Mouse (Mus musculus) neutrophil, adult 59 days (primary cell): ENCODE data around the gene Krtdap. TPM values are rescaled to one million over a fixed set of nuclear protein-coding genes. Genes with fewer than 3 reads are reported as not detected.

Experiments used
- total RNA-seq, 2 experiments: library from RNA; stranded (reverse); gene quantifications; 1 replicate in 1 of 2; 2 replicates in 1 of 2; pipeline ENCODE4 v1.2.4; 2023

The Krtdap gene
- not detected for total RNA-seq

GRCm38 (mm10) chr7:30787377-30788022, at the start of gene Krtdap:
TSS of gene Krtdap (plus strand) at chr7:30787896.

GRCm38 (mm10) chr7:30743617-30744016, 44.1 kb upstream of the Krtdap start, which contains the start of gene Gapdhs:
TSS of gene Gapdhs (minus strand) at chr7:30743681.

GRCm38 (mm10) chr7:30751086-30751669, 36.5 kb upstream of the Krtdap start, which contains the start of gene Sbsn:
TSS of gene Sbsn (plus strand) at chr7:30751471.

GRCm38 (mm10) chr7:30763456-30763855, 24.2 kb upstream of the Krtdap start, which contains the start of gene Dmkn:
TSS of gene Dmkn (plus strand) at chr7:30763756.

GRCm38 (mm10) chr7:30823675-30824074, 36.0 kb downstream of the Krtdap start, which contains the start of gene Ffar2:
TSS of gene Ffar2 (minus strand) at chr7:30823775.

Other genes with a start within 250 kb of the Krtdap start
- gene Hspb6, start 235.7 kb upstream of the Krtdap start, total RNA-seq = 1 to 10 TPM; 5.1 to 7.4 TPM
- 1 to 10 TPM; 6.0 to 6.3 TPM for gene Proser3, start 235.6 kb upstream of the Krtdap start, total RNA-seq
- gene Lin37, start 228.1 kb upstream of the Krtdap start, total RNA-seq = 10 to 100 TPM; 30.4 to 32.0 TPM
- 10 to 100 TPM; 40.8 to 45.4 TPM for gene U2af1l4, start 224.6 kb upstream of the Krtdap start, total RNA-seq
- 1 to 10 TPM; 3.2 to 6.2 TPM for gene Gm49396, start 224.6 kb upstream of the Krtdap start, total RNA-seq
- gene Psenen, start 224.3 kb upstream of the Krtdap start, total RNA-seq = 100 to 1,000 TPM; 120 to 121 TPM
- 1 to 10 TPM; 3.7 to 5.5 TPM for gene Igflr1, start 222.5 kb upstream of the Krtdap start, total RNA-seq
- gene Kmt2b, start 199.2 kb upstream of the Krtdap start, total RNA-seq = 10 to 100 TPM; 51.3 to 54.4 TPM
- gene Zbtb32, start 189.0 kb upstream of the Krtdap start, total RNA-seq = under 1 TPM; 0.20 to 0.22 TPM
- not detected for gene Upk1a, start 175.0 kb upstream of the Krtdap start, total RNA-seq
- gene Cox6b1, start 161.7 kb upstream of the Krtdap start, total RNA-seq = 100 to 1,000 TPM; 236 to 250 TPM
- not detected for gene Etv2, start 152.0 kb upstream of the Krtdap start, total RNA-seq
- 10 to 100 TPM; 77.8 to 88.7 TPM for gene Rbm42, start 137.6 kb upstream of the Krtdap start, total RNA-seq
- 10 to 100 TPM; 22.3 to 22.8 TPM for gene Haus5, start 122.9 kb upstream of the Krtdap start, total RNA-seq
- gene Pmis2, start 116.3 kb upstream of the Krtdap start, total RNA-seq = not detected
- gene 2200002J24Rik, start 89.0 kb upstream of the Krtdap start, total RNA-seq = not detected
- gene Atp4a, start 75.7 kb upstream of the Krtdap start, total RNA-seq = under 1 TPM; 0.37 to 0.58 TPM
- gene Tmem147, start 58.4 kb upstream of the Krtdap start, total RNA-seq = 10 to 100 TPM; 26.6 to 35.5 TPM
- not detected for gene Gapdhs, start 44.2 kb upstream of the Krtdap start, total RNA-seq
- 1 to 10 TPM; 1.9 to 3.2 TPM for gene Sbsn, start 36.4 kb upstream of the Krtdap start, total RNA-seq
- gene Dmkn, start 24.1 kb upstream of the Krtdap start, total RNA-seq = 1 to 10 TPM; 1.4 to 3.3 TPM
- 10 to 100 TPM; 38.5 to 40.3 TPM for gene Ffar2, start 35.9 kb downstream of the Krtdap start, total RNA-seq
- gene Ffar3, start 68.3 kb downstream of the Krtdap start, total RNA-seq = not detected
- gene Ffar1, start 73.7 kb downstream of the Krtdap start, total RNA-seq = not detected
- 1 to 10 TPM; 4.9 to 5.4 TPM for gene Cd22, start 92.4 kb downstream of the Krtdap start, total RNA-seq
- gene Mag, start 127.0 kb downstream of the Krtdap start, total RNA-seq = 1 to 10 TPM; 1.1 to 1.9 TPM
- 1 to 10 TPM in 1 of 2 experiments, not detected in 1; 2.0 TPM for gene Hamp2, start 136.8 kb downstream of the Krtdap start, total RNA-seq
- gene Hamp, start 156.1 kb downstream of the Krtdap start, total RNA-seq = not detected
- 100 to 1,000 TPM; 125 to 137 TPM for gene Usf2, start 168.9 kb downstream of the Krtdap start, total RNA-seq
- gene Lsr, start 185.6 kb downstream of the Krtdap start, total RNA-seq = 1 to 10 TPM; 2.4 to 3.4 TPM
- gene Fam187b, start 185.9 kb downstream of the Krtdap start, total RNA-seq = under 1 TPM; 0.49 to 0.62 TPM